Mouse (Mus musculus) adrenal gland, adult 18-20 months (tissue): ENCODE measurements around the gene Gm29776. TPM values are rescaled to one million over a fixed set of nuclear protein-coding genes. Genes with fewer than 3 reads are reported as not detected.

Experiments used
- DNase-seq, 2 experiments: peaks; one replicate each; pipeline ENCODE4 v3.0.0; 2021 to 2022; ENCODE audit warnings: low spot score in 2 of 2
- total RNA-seq, 2 experiments: library from RNA; stranded (reverse); gene quantifications; 1 replicate in 1 of 2; 2 replicates in 1 of 2; pipeline ENCODE4 v1.2.3; 2021

Gene Gm29776
- total RNA-seq, 2 experiments from 2014 or later, result not detected

GRCm38 (mm10) chr14:54712074-54712473 lies 13.4 kb upstream of the Gm29776 start, which contains the start of gene Cebpe:
Gene Cebpe, minus strand, starts transcription at chr14:54712174.
- DNase-seq, result no peak

DNA sequence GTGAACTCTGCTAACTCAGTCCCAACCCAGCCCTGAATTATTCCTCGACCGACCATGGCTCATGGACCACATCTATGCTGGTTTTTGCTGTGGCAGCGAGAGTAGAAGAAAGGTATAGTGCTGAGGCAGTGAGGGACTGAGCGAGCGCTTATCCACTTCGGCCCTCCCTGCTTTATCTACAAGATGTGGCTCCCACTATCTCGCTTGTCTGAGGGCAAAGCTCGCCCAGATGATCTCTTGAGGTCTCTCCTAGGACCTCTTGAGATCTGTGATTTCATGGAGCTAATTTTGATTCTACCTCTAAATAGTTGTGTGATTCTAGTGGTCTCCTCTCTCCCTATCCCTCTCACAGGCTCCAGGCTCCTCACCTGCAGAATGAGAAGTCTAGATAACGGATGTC lies 10.4 kb upstream of the Gm29776 start:
- no peak for DNase-seq

GRCm38 (mm10) chr14:54706589-54707320 lies 8.1 kb upstream of the Gm29776 start:
- no peak for DNase-seq

DNA sequence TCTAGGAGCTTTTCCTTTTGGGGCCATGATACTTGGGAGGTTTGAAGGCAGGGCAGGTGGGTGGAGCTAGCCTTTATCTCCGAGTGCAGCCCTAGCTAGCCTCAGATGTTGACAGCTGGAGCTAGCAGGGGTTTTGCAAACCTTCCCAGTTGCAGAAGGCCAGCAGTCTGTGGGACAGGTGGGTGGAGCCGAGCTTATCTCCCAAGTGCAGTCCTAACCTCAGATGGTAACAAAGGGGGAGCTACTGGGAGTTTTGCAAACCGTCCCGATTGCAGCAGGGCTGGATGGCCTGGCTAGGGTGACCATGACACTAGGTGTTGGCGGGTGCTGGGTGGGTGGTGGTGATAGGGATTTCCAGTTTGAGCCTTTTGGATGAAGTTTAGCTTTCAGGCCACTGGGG lies 7.2 kb upstream of the Gm29776 start:
- no peak for DNase-seq

DNA sequence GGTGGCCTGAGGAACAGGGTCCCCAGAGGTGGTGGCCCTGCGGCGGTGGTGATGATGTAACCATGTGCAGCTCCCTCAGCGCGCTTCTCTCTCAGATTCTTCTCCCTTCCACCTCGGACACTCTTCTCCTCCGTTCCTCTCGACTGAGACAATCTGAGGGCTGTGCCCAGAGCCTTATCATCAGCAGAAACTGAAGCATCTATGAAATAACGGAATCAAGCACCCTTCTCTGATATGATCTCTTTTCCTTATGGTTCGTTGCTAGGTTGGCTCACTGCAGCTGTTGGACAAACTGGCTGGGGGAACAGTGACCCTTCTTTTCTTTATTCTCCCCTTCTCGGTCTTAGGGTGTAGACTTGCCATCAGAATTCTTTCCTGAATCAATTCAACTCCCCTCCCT lies 4.6 kb upstream of the Gm29776 start:
- DNase-seq, result no peak

- DNase-seq, result peak; percentile 81 to 84
Observed at GRCm38 (mm10) chr14:54701298-54701697, 2.7 kb upstream of the Gm29776 start.

GRCm38 (mm10) chr14:54699586-54699985 lies 953 bp upstream of the Gm29776 start:
- no peak for DNase-seq

DNA sequence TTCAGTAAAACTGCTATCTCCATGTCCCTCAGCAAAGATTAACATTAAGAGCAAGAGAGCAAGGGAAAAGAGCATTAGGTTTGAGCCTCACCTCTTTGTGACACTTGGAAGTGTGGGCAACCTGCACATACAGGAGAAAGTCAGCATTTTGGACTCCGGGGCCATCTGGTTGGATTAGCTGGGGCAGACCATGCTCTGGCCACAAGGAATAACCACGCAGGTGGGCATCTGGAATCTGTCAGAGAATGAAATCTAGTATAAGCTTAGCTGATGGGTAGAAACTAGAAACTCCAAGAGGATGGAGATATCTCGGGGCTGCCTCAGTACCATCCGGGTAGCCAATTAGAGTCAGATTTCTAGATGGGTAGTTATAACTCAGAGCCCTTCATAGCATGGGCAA lies 1.9 kb downstream of the Gm29776 start:
- no peak for DNase-seq

DNA sequence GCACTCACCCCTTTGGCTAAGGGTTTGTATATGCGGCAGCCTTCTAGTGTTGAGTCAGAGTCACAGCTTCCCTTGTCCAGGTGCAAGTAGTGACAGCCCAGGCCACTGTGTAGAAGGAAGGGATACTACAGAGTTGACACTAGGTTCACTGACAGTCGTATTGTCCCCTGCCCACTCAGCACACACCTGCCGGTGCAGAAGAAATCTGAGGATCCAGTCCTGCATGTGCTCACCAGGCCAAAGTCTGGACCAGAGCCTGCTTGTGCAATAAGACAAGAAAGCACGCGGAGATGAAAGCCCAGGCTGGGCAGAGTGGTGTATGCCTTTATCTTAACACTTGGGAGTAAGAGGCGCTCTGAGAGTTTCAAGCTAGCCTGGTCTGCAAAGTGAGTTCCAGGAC lies 3.6 kb downstream of the Gm29776 start:
- DNase-seq, result no peak

- no peak for DNase-seq
Observed at GRCm38 (mm10) chr14:54687251-54687650, 11.4 kb downstream of the Gm29776 start.

GRCm38 (mm10) chr14:54686522-54687143 lies 12.0 kb downstream of the Gm29776 start, which contains the start of gene Acin1:
Gene Acin1, minus strand, starts transcription at chr14:54686931.
- DNase-seq, result peak; percentile 100

GRCm38 (mm10) chr14:54686063-54686521 lies 12.5 kb downstream of the Gm29776 start, which contains the start of gene 1700123O20Rik:
Gene 1700123O20Rik, plus strand, starts transcription at chr14:54686216.
- DNase-seq, result no peak

DNA sequence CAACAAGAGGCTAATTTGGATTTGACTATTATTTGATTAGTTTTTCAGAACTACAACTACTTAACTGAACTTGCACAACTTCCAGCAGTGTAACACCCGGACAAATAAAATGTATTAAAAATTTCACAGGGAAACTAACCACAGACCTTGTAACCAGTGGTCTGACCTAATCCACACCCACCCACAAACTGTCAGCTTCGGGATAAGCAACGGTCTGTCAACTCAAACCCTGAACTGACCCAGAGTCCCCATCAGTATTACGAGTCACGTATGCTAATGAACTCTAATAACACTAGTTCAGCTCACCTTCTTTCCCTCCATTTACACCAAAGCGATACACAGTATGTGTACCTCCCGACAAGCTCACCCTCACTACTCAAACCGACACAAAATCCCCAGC lies 13.2 kb downstream of the Gm29776 start:
- DNase-seq, result no peak

- DNase-seq, result no peak
Observed at GRCm38 (mm10) chr14:54682396-54682795, 16.2 kb downstream of the Gm29776 start.

GRCm38 (mm10) chr14:54678657-54679304 lies 19.9 kb downstream of the Gm29776 start:
- DNase-seq, result no peak

DNA sequence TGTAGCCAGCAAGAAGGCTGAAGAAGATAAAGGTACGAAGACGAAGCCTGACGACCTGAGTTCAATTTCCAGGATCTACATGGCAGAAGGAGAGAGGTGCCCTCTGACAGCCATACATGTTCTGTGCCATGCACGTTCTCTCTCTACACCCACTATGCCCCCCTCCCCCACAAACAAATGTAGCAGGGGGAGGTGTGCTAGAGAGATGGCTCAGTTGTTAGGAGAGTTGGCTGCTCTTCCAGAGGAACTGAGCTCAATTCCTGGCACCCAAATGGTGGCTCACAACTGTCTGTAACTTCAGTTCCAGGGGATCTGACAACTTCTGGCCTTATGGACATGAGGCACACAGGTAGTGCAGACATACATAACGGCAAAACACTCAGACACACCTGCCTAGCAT lies 22.3 kb downstream of the Gm29776 start:
- no peak for DNase-seq

DNA sequence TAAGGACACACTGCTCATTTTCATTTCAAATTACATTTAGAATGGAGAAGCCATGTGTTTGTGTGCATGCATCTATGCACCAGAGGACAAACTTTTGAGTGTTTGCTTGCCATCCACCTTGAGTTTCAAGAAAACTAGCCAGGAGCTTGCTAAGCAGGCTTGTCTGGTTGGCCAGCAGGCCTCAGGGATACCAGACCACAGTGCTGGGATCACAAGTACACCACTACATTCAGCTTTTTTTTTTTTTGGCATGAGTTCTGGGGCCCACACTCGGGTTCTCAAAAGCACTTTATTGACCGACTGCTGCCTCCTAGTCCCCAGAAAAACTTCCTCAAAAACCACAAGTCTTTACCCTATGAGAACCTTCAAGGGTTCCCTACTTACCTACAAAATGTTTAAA lies 24.3 kb downstream of the Gm29776 start:
- no peak for DNase-seq

DNA sequence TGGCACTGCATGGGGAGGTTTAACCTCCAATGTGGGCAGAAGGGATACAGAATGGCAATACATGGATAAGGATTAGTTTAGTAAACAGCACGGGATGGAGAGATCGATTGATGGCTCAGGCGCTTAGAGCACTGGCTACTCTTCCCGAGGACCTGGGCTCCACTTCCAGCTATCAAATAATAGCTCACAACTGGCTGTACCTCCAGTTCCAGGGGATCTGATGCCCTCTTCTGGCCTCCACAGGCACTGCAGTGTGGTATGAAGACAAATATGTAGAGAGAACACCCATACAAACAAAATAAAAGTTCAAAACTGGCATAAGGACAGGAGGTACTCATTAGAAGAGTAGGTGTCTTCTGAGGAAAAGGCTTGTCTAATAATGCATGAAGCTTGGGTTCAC lies 29.3 kb downstream of the Gm29776 start:
- peak; percentile 42 to 55 for DNase-seq

DNA sequence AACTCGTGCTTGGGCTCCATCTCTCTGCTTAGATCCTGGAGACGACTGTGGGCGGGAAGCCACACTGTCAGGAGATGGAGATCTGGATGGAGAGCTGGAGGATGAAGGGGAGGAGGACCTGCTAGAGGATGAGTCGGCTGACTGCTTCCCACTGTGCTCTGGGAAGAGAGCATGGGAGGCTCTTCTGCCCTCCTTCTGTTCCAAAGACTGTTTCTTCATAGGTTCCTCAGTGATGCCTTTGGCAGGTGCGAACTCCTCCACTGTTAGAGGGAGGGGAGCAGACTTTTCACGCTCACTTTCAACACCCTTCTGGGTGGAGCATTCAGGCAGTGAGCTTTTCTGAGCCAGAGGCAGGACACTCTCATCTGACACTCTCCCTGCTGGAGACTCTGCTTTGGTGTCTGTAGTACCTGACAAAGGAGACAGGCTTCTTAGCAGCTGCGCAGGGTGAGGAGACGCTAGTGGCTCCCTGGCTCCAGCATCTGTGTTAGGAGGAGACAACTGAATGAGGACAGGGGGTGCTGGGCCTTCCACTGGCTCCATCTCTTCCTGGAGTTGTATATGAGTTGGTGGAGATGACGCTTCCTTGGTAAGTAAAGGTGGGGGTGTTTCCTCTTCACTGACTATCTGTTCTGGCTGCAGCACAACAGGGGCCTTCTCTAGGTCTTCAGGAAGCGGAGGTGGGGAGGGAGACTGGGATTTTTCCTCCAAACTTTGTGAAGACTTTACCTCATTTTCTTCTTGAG lies 34.0 kb downstream of the Gm29776 start:
- no peak for DNase-seq

DNA sequence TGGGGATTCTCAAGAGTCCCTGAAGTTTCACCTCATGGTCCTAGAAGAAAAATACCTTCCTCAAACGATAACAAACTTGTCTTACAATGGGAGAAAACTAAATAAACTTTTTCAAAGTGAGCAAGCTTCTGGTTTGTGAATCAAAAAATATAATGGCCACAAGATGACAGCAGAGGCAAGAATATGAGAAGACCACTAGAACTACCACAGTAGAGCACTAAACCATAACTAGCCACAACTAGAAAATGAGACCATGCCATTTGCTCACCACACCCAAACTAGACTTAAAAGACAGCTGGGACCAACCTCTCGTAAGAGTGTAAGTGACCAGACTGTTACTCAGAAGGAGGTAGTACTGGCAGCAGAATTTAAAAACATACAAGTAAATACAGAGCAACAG lies 38.6 kb downstream of the Gm29776 start:
- DNase-seq, result no peak

DNA sequence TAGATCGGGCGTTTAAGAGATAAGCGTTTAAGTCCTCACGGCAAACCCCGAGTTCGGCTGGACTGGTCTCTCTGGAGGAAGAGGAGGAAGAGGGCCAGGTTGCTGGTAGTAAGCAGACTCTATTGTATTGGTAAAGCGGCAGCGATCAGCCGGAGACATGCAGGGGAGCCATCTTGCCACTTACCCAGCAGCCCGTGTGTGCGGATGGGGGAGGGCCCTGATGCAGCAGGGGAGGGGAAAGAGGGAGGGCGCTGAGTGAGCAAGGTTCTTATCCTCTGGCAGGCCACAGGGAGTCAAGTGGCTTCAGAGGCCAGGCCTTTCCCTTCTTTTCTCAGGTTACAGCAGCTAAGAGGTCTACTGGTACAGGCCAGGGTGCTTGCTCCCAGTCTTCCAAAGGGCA lies 45.1 kb downstream of the Gm29776 start:
- DNase-seq, result peak; percentile 78 to 80
